Mouse (Mus musculus) myocyte (in vitro differentiated cells): Measurements from ENCODE around the gene Tspan13. TPM values are rescaled to one million over a fixed set of nuclear protein-coding genes. Genes with fewer than 3 reads are reported as not detected.

ENCODE experiments used
- H3K27me3 ChIP-seq: one replicate; pipeline ENCODE4 v1.6.1; 2011; ENCODE audit not compliant: control insufficient read depth, insufficient read depth, insufficient read length
- H3K36me3 ChIP-seq: one replicate; pipeline ENCODE4 v1.6.1; 2011; ENCODE audit not compliant: control insufficient read depth, insufficient read depth
- H3K4me2 ChIP-seq: one replicate; pipeline ENCODE4 v1.6.1; 2011; ENCODE audit warnings: low read depth, control low read depth
- H3K4me3 ChIP-seq: one replicate; pipeline ENCODE4 v1.5.1; 2011; ENCODE audit warnings: mild to moderate bottlenecking, control low read depth, moderate library complexity
- H3K79me2 ChIP-seq: one replicate; pipeline ENCODE4 v1.6.1; 2011; ENCODE audit not compliant: control insufficient read depth, insufficient read depth
- H3ac ChIP-seq: one replicate; pipeline ENCODE4 v1.6.1; 2011; ENCODE audit not compliant: control insufficient read depth, insufficient read length
- CEBPB ChIP-seq: IDR thresholded peaks from 2 replicates; pipeline ENCODE4 v1.6.1; 2011; ENCODE audit warnings: mild to moderate bottlenecking, moderate library complexity; ENCODE audit not compliant: poor library complexity, insufficient read depth, severe bottlenecking
- E2F4 ChIP-seq: IDR thresholded peaks from one replicate; pipeline ENCODE4 v1.6.1; 2011; ENCODE audit warnings: mild to moderate bottlenecking, control low read depth, moderate library complexity; ENCODE audit not compliant: insufficient read depth
- MAX ChIP-seq: IDR thresholded peaks from one replicate; pipeline ENCODE4 v1.6.1; 2011; ENCODE audit warnings: low read depth, mild to moderate bottlenecking, control low read depth
- MYOD1 ChIP-seq, 3 experiments: IDR thresholded peaks; one replicate each; pipeline ENCODE4 v1.6.1; 2011; ENCODE audit warnings: control low read depth in 2 of 3, low read depth in 2 of 3, mild to moderate bottlenecking in 2 of 3, moderate library complexity in 1 of 3; ENCODE audit not compliant: insufficient read length in 2 of 3, control insufficient read depth in 1 of 3
- MYOG ChIP-seq, 3 experiments: IDR thresholded peaks; one replicate each; pipeline ENCODE4 v1.6.1; 2011; ENCODE audit warnings: control low read depth in 2 of 3, low read depth in 2 of 3, mild to moderate bottlenecking in 2 of 3; ENCODE audit not compliant: insufficient read length in 2 of 3, control insufficient read depth in 1 of 3, insufficient read depth in 1 of 3
- POLR2A ChIP-seq: IDR thresholded peaks from one replicate; pipeline ENCODE4 v1.6.1; 2011; ENCODE audit warnings: low read depth, mild to moderate bottlenecking, control low read depth, moderate library complexity; ENCODE audit not compliant: insufficient read length
- POLR2AphosphoS2 ChIP-seq: IDR thresholded peaks from one replicate; pipeline ENCODE4 v1.6.1; 2011; ENCODE audit warnings: low read depth, control low read depth; ENCODE audit not compliant: insufficient read length
- REST ChIP-seq: IDR thresholded peaks from one replicate; pipeline ENCODE4 v1.6.1; 2011; ENCODE audit warnings: mild to moderate bottlenecking, control low read depth, moderate library complexity; ENCODE audit not compliant: insufficient read depth, insufficient read length
- SRF ChIP-seq: IDR thresholded peaks from one replicate; pipeline ENCODE4 v1.6.1; 2011; ENCODE audit warnings: low read depth; ENCODE audit not compliant: control insufficient read depth, insufficient read length
- TCF12 ChIP-seq: IDR thresholded peaks from one replicate; pipeline ENCODE4 v1.6.1; 2011; ENCODE audit warnings: mild to moderate bottlenecking, control low read depth; ENCODE audit not compliant: poor library complexity, insufficient read depth, severe bottlenecking
- TCF3 ChIP-seq: IDR thresholded peaks from one replicate; pipeline ENCODE4 v1.6.1; 2011; ENCODE audit warnings: low read depth, control low read depth; ENCODE audit not compliant: insufficient read length
- USF1 ChIP-seq: IDR thresholded peaks from one replicate; pipeline ENCODE4 v1.6.1; 2011; ENCODE audit warnings: low read depth, mild to moderate bottlenecking, control low read depth, moderate library complexity
- polyA plus RNA-seq: library from polyadenylated mRNA; unstranded; fragments of >200 nt; fragmentation: generic; extraction: Trizol; gene quantifications from one replicate; pipeline ENCODE4 v1.2.1, GENCODE M21; 2012; ENCODE audit warnings: missing spikeins

Gene Tspan13
- polyA plus RNA-seq, 1 experiment: 7.6 TPM

DNA sequence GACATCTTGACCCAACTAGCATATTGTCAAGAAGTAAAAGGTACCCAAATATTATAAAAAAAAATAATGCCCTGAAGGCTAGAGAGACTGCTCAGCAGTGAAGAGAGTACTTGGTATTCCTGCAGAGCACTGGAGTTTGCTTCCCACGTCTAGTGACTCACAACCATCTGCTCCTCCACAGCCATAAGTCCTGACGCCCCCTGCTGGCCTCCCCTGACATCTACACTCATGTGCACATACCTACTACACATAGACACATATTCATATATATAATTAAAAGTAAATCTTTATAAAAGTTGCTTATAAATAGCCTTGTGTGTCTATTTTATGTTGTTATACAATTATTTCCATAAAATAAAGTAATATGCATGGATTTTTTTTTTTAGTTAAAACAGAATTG lies 24.5 kb downstream of the Tspan13 start:
- Histone ChIP-seq H3ac (no peak overlapping the region), H3K79me2 (no peaks in the 10 kb centered on the region), H3K36me3 (no peaks in the 10 kb centered on the region), H3K4me2 (no peak overlapping the region), H3K27me3 (no peaks in the 10 kb centered on the region), H3K4me3 (no peak overlapping the region)
- TF ChIP-seq TCF3 (no peak), MYOG (IDR thresholded peaks at IDR 0.05; ENCODE audit: control insufficient read depth in 1 of 3, insufficient read depth in 1 of 3, insufficient read length in 2 of 3, low read depth in 2 of 3) (no peak), USF1 (no peak), E2F4 (no peak), MAX (no peak)

DNA sequence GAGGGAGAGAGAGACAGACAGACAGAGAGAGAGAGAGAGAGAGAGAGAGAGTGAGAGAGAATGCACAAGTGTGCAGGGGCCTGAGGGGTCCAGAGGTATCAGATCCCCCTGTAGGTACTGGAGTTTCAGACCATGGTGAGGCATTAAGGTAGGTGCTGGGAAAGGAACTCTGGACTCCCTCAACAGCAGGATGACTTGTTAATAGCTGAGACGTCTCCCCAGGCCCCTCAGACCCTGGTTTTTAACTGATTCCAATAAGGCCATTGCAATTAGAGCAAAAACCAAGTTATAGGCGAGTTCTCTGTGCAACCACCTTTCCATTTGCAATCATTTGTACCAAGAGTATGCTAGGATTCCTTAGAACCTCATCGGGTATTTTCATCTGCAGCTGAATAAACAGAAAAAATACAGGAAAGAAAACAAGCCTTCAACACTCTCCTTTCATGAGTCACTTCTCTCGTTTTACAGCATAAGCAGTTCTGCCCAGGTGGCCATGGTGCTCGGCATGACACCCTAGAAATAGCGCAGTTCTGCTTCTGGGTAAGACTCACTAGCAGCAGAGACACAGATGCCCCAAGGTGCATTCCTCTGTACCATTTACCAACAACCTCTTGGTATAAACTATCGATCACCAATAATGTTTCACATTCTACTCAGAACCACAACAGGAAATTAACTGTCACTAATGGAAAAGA lies 28.9 kb downstream of the Tspan13 start:
- H3K4me2 ChIP-seq: no peak overlapping the region
- no peaks in the 10 kb centered on the region for H3K36me3 ChIP-seq
- H3K27me3 ChIP-seq: no peaks in the 10 kb centered on the region
- H3K4me3 ChIP-seq: no peak overlapping the region
- no peak overlapping the region for H3ac ChIP-seq
- TF ChIP-seq POLR2A: no peak
- no peak for TF ChIP-seq MYOG (IDR thresholded peaks at IDR 0.05; ENCODE audit: control insufficient read depth in 1 of 3, insufficient read depth in 1 of 3, insufficient read length in 2 of 3, low read depth in 2 of 3)
- TF ChIP-seq CEBPB: no peak
- TF ChIP-seq SRF: no peak
- TF ChIP-seq USF1: no peak
- no peak for TF ChIP-seq TCF3
- no peak for TF ChIP-seq TCF12
- no peaks in the 10 kb centered on the region for H3K79me2 ChIP-seq

DNA sequence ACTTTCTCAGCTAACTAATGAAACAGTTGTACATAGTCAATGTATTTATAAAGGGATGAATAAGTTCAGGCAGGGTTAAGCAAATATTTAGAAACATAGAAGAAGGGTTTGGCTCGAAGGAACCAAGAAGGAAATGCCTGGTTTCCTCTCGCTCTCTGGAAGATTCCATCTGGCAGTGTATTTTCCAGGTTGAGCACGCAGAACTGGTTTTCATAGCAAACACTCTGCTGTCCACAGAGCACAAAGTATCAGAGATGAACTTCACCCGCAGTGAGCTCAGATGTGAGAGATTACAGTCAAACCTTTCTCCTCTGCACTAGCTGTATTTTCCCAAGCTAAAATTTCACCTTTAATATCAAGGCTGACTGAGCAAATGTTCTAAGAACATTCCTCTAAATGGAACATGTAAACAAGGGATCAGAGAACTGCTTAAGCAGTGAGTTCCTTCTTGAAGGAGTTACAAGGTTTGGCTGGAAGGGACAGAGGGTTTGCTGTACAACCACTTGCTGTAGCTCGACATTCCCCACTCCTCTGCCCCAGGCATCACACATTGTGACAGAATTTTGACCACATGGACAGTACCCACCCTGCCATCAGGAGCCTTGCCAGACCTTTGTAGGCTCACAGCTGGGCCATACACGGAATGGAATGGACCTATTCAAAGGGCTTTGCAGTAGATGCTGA lies 33.8 kb downstream of the Tspan13 start:
- Histone ChIP-seq H3K36me3 (no peaks in the 10 kb centered on the region), H3K79me2 (no peaks in the 10 kb centered on the region)
- no peak for TF ChIP-seq REST
- no peak for TF ChIP-seq CEBPB
- no peak for TF ChIP-seq SRF
- TF ChIP-seq MAX: no peak
- no peak for TF ChIP-seq USF1
- no peak for TF ChIP-seq MYOG (IDR thresholded peaks at IDR 0.05; ENCODE audit: control insufficient read depth in 1 of 3, insufficient read depth in 1 of 3, insufficient read length in 2 of 3, low read depth in 2 of 3)
- TF ChIP-seq POLR2AphosphoS2: no peak
- no peak for TF ChIP-seq TCF12
- no peak for TF ChIP-seq E2F4
- no peak for TF ChIP-seq MYOD1 (IDR thresholded peaks at IDR 0.05; ENCODE audit: control insufficient read depth in 1 of 3, insufficient read length in 2 of 3, low read depth in 2 of 3)
- no peak for TF ChIP-seq POLR2A
- no peak for TF ChIP-seq TCF3

DNA sequence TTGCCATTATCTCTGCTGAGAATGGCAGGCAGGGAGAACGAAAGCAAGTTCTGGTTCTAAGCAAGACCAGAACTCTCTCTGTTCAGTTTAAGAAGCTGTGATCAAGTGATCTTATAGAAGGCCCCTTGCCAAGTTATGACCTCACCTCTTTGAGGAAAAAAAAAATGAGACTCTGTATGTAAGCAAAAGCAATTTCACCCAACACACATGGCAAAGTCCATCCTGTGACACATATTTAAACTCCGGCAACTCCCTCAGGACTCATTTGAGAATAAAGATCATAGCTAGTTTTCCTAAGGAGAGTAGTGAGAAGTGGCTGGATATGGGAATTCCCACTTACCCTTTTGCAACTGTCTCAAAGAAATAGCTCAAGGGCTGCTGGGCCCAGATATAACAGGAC lies 34.7 kb downstream of the Tspan13 start:
- Histone ChIP-seq H3ac (no peak overlapping the region), H3K79me2 (no peaks in the 10 kb centered on the region), H3K27me3 (no peaks in the 10 kb centered on the region), H3K4me3 (no peak overlapping the region), H3K4me2 (no peak overlapping the region), H3K36me3 (no peaks in the 10 kb centered on the region)
- no peak for TF ChIP-seq REST
- TF ChIP-seq E2F4: no peak
- TF ChIP-seq POLR2A: no peak
- no peak for TF ChIP-seq POLR2AphosphoS2
- TF ChIP-seq TCF3: no peak
- no peak for TF ChIP-seq USF1
- TF ChIP-seq SRF: no peak
- no peak for TF ChIP-seq MYOG (IDR thresholded peaks at IDR 0.05; ENCODE audit: control insufficient read depth in 1 of 3, insufficient read depth in 1 of 3, insufficient read length in 2 of 3, low read depth in 2 of 3)
- TF ChIP-seq MYOD1 (IDR thresholded peaks at IDR 0.05; ENCODE audit: control insufficient read depth in 1 of 3, insufficient read length in 2 of 3, low read depth in 2 of 3): no peak
- TF ChIP-seq TCF12: no peak
- TF ChIP-seq CEBPB: no peak
- no peak for TF ChIP-seq MAX

More for the DNA sequence above, 33.8 kb downstream of the Tspan13 start:
- no peak overlapping the region for H3K4me3 ChIP-seq
- no peak overlapping the region for H3K4me2 ChIP-seq
- H3ac ChIP-seq: no peak overlapping the region
- H3K27me3 ChIP-seq: no peaks in the 10 kb centered on the region

DNA sequence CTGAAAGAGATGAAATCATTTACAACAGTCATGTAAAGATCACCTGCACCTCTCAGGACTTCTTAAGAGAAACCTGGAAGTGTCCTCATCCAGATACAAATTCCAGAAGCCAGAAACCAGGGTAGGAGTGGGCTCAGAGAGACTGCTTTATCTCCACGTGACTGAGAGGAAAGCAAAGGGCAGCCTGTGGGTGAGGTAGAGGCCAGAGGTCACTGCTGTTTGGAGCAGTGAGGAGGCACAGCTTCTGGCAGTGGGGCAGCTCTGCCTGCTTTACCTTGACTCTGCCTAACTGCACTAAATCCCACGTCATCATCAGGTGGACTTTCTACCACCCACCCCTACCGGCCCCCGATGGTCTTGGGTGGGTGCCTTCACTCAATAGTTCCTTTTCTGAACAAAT lies 37.6 kb downstream of the Tspan13 start:
- no peaks in the 10 kb centered on the region for H3K36me3 ChIP-seq
- no peak overlapping the region for H3K4me3 ChIP-seq
- H3K4me2 ChIP-seq: no peak overlapping the region
- no peak for TF ChIP-seq CEBPB
- TF ChIP-seq REST: no peak
- TF ChIP-seq SRF: no peak
- TF ChIP-seq POLR2A: no peak
- no peak for TF ChIP-seq POLR2AphosphoS2
- TF ChIP-seq TCF12: no peak
- no peak for TF ChIP-seq E2F4
- no peak for TF ChIP-seq MYOG (IDR thresholded peaks at IDR 0.05; ENCODE audit: control insufficient read depth in 1 of 3, insufficient read depth in 1 of 3, insufficient read length in 2 of 3, low read depth in 2 of 3)
- no peak overlapping the region for H3ac ChIP-seq
- H3K79me2 ChIP-seq: no peaks in the 10 kb centered on the region
- H3K27me3 ChIP-seq: no peaks in the 10 kb centered on the region
